Mouse (Mus musculus) limb, embryonic 11.5 days (tissue): ENCODE results near the gene Rnf11. TPM values are rescaled to one million over a fixed set of nuclear protein-coding genes. Genes with fewer than 3 reads are reported as not detected.

Source experiments
- ATAC-seq: fragments of 200-750 bp; cut with Nextera tagmentation; 2 replicates; pipeline ENCODE4 v1.8.0; 2017; ENCODE audit warnings: low read depth; ENCODE audit not compliant: insufficient number of reproducible peaks, low FRiP score, low TSS enrichment
- DNase-seq: peaks from one replicate; pipeline ENCODE4 v3.0.0-alpha.2; 2015; ENCODE audit warnings: low spot score
- H3K27ac ChIP-seq: fragments of 300-500 bp; sonication (generic); replicated peaks from 2 replicates; pipeline ENCODE4 v1.5.1; 2014; ENCODE audit warnings: low read depth, mild to moderate bottlenecking, low read length
- H3K27me3 ChIP-seq: fragments of 300-500 bp; sonication (generic); 2 replicates; pipeline ENCODE4 v1.6.1; 2014; ENCODE audit warnings: mild to moderate bottlenecking, low read length, mixed read lengths; ENCODE audit not compliant: control insufficient read depth, insufficient read depth
- H3K36me3 ChIP-seq: fragments of 300-500 bp; sonication (generic); 2 replicates; pipeline ENCODE4 v1.6.1; 2014; ENCODE audit warnings: mild to moderate bottlenecking, low read length, moderate library complexity, mixed read lengths; ENCODE audit not compliant: control insufficient read depth, insufficient read depth
- H3K4me1 ChIP-seq: fragments of 300-500 bp; sonication (generic); 2 replicates; pipeline ENCODE4 v1.6.1; 2014; ENCODE audit warnings: low read length, mixed read lengths; ENCODE audit not compliant: control insufficient read depth, insufficient read depth
- H3K4me2 ChIP-seq: fragments of 300-500 bp; sonication (generic); 2 replicates; pipeline ENCODE4 v1.6.1; 2014; ENCODE audit warnings: low read depth, mild to moderate bottlenecking, moderate library complexity; ENCODE audit not compliant: severe bottlenecking
- H3K4me3 ChIP-seq: fragments of 300-500 bp; sonication (generic); 2 replicates; pipeline ENCODE4 v1.5.1; 2014; ENCODE audit warnings: low read depth, low read length
- H3K9ac ChIP-seq: fragments of 300-500 bp; sonication (generic); 2 replicates; pipeline ENCODE4 v1.6.1; 2014; ENCODE audit warnings: mild to moderate bottlenecking, low read length
- H3K9me3 ChIP-seq: fragments of 300-500 bp; sonication (generic); 2 replicates; pipeline ENCODE4 v1.6.1; 2016; ENCODE audit warnings: low read length; ENCODE audit not compliant: control insufficient read depth
- WGBS: fragments of 180-500 bp; shearing (Covaris S2); extraction: QIAGEN DNeasy Blood & Tissue Kit; methylation state at CpG from one replicate; pipeline ENCODE4 v1.1.7; 2014; 5-methylcytosine and 5-hydroxymethylcytosine counted together
- polyA plus RNA-seq: library from polyadenylated mRNA; unstranded; fragments of >200 nt; fragmentation: Nextera tagmentation; extraction: Ambion mirVana; gene quantifications from 2 replicates; pipeline ENCODE4 v1.2.1, GENCODE M21; 2014

The Rnf11 gene
- polyA plus RNA-seq, 1 experiment from 2014 or later: 36.9 TPM

- DNase-seq (no peak), ATAC-seq (no peak)
- Histone ChIP-seq H3K4me3 (no peak overlapping the region), H3K27ac (no peak overlapping the region), H3K36me3 (no peaks in the 10 kb centered on the region), H3K4me2 (no peak overlapping the region), H3K9ac (no peak overlapping the region), H3K4me1 (no peaks in the 10 kb centered on the region), H3K9me3 (no peaks in the 10 kb centered on the region), H3K27me3 (no peaks in the 10 kb centered on the region)
- 75% methylated on average over 1 of the region's 1 CpGs for WGBS
These were observed 66.5 kb downstream of the Rnf11 start for GRCm38 (mm10) chr4:109417998-109418397.

GRCm38 (mm10) chr4:109412233-109412632 lies 72.3 kb downstream of the Rnf11 start:
- no peak overlapping the region for H3K9ac ChIP-seq
- 90% methylated on average over 5 of the region's 5 CpGs for WGBS
- ATAC-seq (no peak), DNase-seq (no peak)
- no peak overlapping the region for H3K4me3 ChIP-seq
- H3K4me1 ChIP-seq: no peaks in the 10 kb centered on the region
- no peaks in the 10 kb centered on the region for H3K9me3 ChIP-seq
- H3K4me2 ChIP-seq: no peak overlapping the region
- no peaks in the 10 kb centered on the region for H3K27me3 ChIP-seq
- H3K27ac ChIP-seq: no peak overlapping the region; the same call in 1 of the 2 replicates
- H3K36me3 ChIP-seq: no peaks in the 10 kb centered on the region

GRCm38 (mm10) chr4:109411377-109411967 lies 73.1 kb downstream of the Rnf11 start:
- no peak overlapping the region; the same call in 1 of the 2 replicates for H3K27ac ChIP-seq
- no peak overlapping the region for H3K9ac ChIP-seq
- H3K4me2 ChIP-seq: no peak overlapping the region
- ATAC-seq (no peak), DNase-seq (no peak)
- no peaks in the 10 kb centered on the region for H3K27me3 ChIP-seq
- no peak overlapping the region for H3K4me3 ChIP-seq
- 86% methylated on average over 6 of the region's 6 CpGs for WGBS
- no peaks in the 10 kb centered on the region for H3K9me3 ChIP-seq
- no peaks in the 10 kb centered on the region for H3K4me1 ChIP-seq
- H3K36me3 ChIP-seq: no peaks in the 10 kb centered on the region

GRCm38 (mm10) chr4:109410681-109411376 lies 73.7 kb downstream of the Rnf11 start:
- H3K36me3 ChIP-seq: no peaks in the 10 kb centered on the region
- H3K9me3 ChIP-seq: no peaks in the 10 kb centered on the region
- no peak overlapping the region for H3K4me2 ChIP-seq
- no peak overlapping the region for H3K9ac ChIP-seq
- DNase-seq (no peak), ATAC-seq (no peak)
- H3K27ac ChIP-seq: no peak overlapping the region
- whole genome bisulfite sequencing: 64% methylated on average over 9 of the region's 9 CpGs
- H3K4me1 ChIP-seq: no peaks in the 10 kb centered on the region
- no peak overlapping the region for H3K4me3 ChIP-seq
- no peaks in the 10 kb centered on the region for H3K27me3 ChIP-seq

GRCm38 (mm10) chr4:109407701-109408485 lies 76.6 kb downstream of the Rnf11 start:
- no peak overlapping the region for H3K9ac ChIP-seq
- H3K4me3 ChIP-seq: no peak overlapping the region
- ATAC-seq (no peak), DNase-seq (no peak)
- H3K27ac ChIP-seq: no peak overlapping the region
- WGBS: 80% methylated on average over 9 of the region's 9 CpGs
- H3K9me3 ChIP-seq: no peaks in the 10 kb centered on the region
- H3K27me3 ChIP-seq: no peaks in the 10 kb centered on the region
- H3K4me1 ChIP-seq: no peaks in the 10 kb centered on the region
- H3K4me2 ChIP-seq: peak overlapping the region; percentile 92; the same call in 1 of the 2 replicates
- H3K36me3 ChIP-seq: no peaks in the 10 kb centered on the region

GRCm38 (mm10) chr4:109407176-109407520 lies 77.4 kb downstream of the Rnf11 start:
- no peaks in the 10 kb centered on the region for H3K36me3 ChIP-seq
- peak overlapping the region; percentile 92 for H3K4me2 ChIP-seq
- peak overlapping the region; percentile 81 for H3K9ac ChIP-seq
- H3K9me3 ChIP-seq: no peaks in the 10 kb centered on the region
- ATAC-seq: no peak; the same call in none of the 2 replicates
- 2% methylated on average over 24 of the region's 24 CpGs for WGBS
- H3K27me3 ChIP-seq: no peaks in the 10 kb centered on the region
- peak; percentile 37 for DNase-seq
- no peaks in the 10 kb centered on the region for H3K4me1 ChIP-seq
- peak overlapping the region; percentile 48 for H3K4me3 ChIP-seq
- H3K27ac ChIP-seq: no peak overlapping the region

- no peaks in the 10 kb centered on the region for H3K36me3 ChIP-seq
- H3K9ac ChIP-seq: peak within 1 kb of the TSS; percentile 81
- H3K9me3 ChIP-seq: no peaks in the 10 kb centered on the region
- under 1% methylated on average over 40 of the region's 56 CpGs for WGBS
- H3K27ac ChIP-seq: 0 out of 2 replicates have a peak within 1 kb of the TSS, but pooled peaks have one; percentile 10
- H3K4me2 ChIP-seq: peak within 1 kb of the TSS; percentile 92
- H3K27me3 ChIP-seq: no peaks in the 10 kb centered on the region
- H3K4me1 ChIP-seq: no peaks in the 10 kb centered on the region
- ATAC-seq: peak; percentile 80
- DNase-seq: peak; percentile 78
- peak within 1 kb of the TSS; percentile 48 for H3K4me3 ChIP-seq
These were observed 77.9 kb downstream of the Rnf11 start, which contains the start of gene Ttc39a for GRCm38 (mm10) chr4:109406486-109407175. Ttc39a (plus strand) TSS chr4:109406623.

GRCm38 (mm10) chr4:109406054-109406485 lies 78.5 kb downstream of the Rnf11 start:
- DNase-seq (peak; percentile 52), ATAC-seq (0 out of 2 replicates have a peak, but pooled peaks have one; percentile 15)
- Histone ChIP-seq H3K9me3 (no peaks in the 10 kb centered on the region), H3K27ac (no peak overlapping the region), H3K4me2 (peak overlapping the region; percentile 92), H3K4me1 (no peaks in the 10 kb centered on the region), H3K4me3 (peak overlapping the region; percentile 48), H3K27me3 (no peaks in the 10 kb centered on the region), H3K9ac (peak overlapping the region; percentile 81; the same call in 1 of the 2 replicates), H3K36me3 (no peaks in the 10 kb centered on the region)
- WGBS: 8% methylated on average over 3 of the region's 3 CpGs
